Mouse (Mus musculus) layer of hippocampus, postnatal 14 days (tissue): ENCODE measurements around the gene Rsph3b. TPM values are rescaled to one million over a fixed set of nuclear protein-coding genes. Genes with fewer than 3 reads are reported as not detected.
"Not testable (repeated sequence)": the region's sequence is repeated elsewhere in the genome, so short reads cannot be mapped to it uniquely, and the experiment has no call there.

Source experiments
- DNase-seq, 2 experiments: peaks; one replicate each; pipeline ENCODE4 v3.0.0; 2021 to 2022; ENCODE audit warnings: low spot score in 2 of 2, mixed read lengths in 1 of 2
- long read RNA-seq, 2 experiments: library from polyadenylated mRNA; stranded (forward); transcript quantifications; one replicate each; pipeline ENCODE4 v2.0.0; 2021
- total RNA-seq, 2 experiments: library from RNA; stranded (reverse); gene quantifications; 2 replicates each; pipeline ENCODE4 v1.2.3; 2021

The Rsph3b gene
- 10 to 100 TPM; 32.8 to 35.7 TPM for total RNA-seq
- long read RNA-seq, experiment 1, transcript Rsph3b-202 (8 exons, 2,243 nt) = major isoform, 13 of 21 reads
- long read RNA-seq, experiment 1, partial matches to known transcripts = 3 of 21 reads
- long read RNA-seq, experiment 1, other reads (novel, unspliced or antisense) = 5 of 21 reads
- long read RNA-seq, experiment 2, transcript Rsph3b-202 (8 exons, 2,243 nt) = major isoform, 13 of 18 reads
- long read RNA-seq, experiment 2, partial matches to known transcripts = 3 of 18 reads
- long read RNA-seq, experiment 2, other reads (novel, unspliced or antisense) = 2 of 18 reads

DNA sequence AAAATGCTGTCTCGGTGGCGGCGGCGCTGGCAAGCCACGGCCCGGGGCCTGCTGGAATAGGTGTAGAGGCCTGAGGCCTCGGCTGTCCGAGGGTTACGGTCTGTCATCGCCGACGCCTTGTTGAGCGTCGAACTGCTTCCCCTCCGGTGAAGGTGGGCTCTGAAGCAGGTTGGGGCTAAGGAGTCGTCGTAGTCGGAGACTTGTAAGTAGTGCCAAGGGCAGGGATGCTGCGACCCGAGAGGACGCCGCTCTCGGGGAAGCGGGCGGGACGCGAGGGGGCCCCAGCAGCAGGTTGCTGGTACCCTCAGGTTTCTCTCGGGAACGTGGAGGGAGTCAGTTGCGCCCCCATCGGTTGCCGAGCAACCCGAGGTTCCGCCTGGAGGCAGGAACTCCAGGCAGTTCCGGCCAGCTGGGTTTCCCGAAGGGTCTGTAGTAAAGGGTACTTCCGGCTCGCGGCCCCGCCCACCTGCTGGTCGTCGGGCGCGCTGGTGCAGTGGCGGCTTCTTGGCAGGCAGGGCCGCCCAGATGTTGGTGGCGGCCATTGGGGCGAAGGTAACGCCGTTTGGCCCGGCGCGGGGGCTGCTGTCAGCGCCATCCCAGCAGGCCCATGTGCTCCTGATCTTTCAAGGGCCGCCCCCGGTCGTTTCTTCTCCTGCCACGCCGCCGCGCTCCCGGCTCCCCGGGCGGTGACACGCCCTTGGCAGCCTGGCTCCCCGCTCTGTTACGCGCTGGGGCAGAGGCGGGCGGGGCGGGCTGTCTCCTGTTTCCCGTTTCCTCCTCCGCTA, at the start of gene Rsph3b:
Gene Rsph3b, minus strand, starts transcription at position 699 of the 785 bp plus-strand sequence.
- peak; percentile 82 to 85 for DNase-seq

- not testable (repeated sequence) for DNase-seq
These were observed 49.5 kb upstream of the Rsph3b start for GRCm38 (mm10) chr17:6997778-6998490.

DNA sequence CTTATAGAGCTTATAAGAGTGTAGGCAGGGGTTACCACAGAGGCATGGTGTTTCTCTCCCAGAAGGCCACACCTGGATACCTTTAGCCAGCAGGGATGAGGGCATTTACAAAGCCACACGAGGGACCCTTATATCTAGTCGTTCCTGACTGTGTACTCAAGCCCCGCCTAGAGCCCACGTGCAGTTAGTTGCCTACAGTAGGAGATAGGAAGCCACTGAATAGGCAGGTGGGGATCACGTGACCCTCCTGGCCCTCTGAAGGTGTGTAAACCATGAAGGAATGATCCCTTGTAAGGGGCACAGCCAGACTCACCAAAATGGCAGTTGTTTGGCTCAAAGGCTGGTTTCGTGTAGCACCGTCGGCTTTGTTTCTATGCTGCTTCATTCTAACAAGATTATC, 48.3 kb upstream of the Rsph3b start:
- DNase-seq = not testable (repeated sequence)

DNA sequence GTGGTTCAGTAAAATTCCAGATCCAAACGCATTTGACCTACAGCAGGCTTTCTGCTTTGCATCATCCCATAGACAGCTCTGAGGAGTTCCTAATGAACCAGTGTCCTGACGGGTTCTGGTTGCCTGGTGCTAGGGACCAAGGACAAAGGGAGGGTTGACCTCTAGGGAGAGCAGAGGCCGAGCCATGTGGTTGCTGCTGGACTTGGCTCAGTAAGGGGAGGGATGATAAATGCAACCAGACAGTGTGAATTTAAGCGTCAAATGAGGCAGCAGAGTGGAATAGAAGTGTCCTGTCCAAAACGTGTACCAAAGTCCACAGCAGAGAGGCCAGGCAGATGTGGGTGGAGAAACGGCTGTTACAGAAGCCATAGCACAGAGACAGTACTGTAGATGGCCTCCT, 47.0 kb upstream of the Rsph3b start:
- not testable (repeated sequence) for DNase-seq

DNA sequence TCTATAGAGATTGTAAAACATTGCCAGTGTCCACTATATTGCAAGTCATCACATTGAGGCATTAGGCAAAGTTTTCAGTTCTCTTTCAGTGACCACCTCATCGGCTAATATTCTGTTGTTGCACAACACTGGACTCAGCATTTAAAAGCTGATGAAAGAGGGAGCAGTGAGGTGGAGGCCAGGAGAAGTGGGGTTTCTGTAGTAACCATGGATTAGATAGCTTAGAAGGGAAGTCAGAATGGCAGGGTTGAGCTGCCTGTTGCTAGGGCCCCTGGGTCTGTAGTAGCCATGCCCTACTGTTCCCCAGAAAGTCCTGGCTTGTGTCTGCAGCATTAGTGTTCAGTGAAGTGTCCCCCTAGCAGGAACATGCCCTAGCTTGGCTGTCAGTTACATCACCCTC, 37.6 kb upstream of the Rsph3b start:
- DNase-seq = not testable (repeated sequence)

GRCm38 (mm10) chr17:6980144-6980543, 31.7 kb upstream of the Rsph3b start:
- DNase-seq = not testable (repeated sequence)

GRCm38 (mm10) chr17:6979380-6979779, 30.9 kb upstream of the Rsph3b start:
- not testable (repeated sequence) for DNase-seq

DNA sequence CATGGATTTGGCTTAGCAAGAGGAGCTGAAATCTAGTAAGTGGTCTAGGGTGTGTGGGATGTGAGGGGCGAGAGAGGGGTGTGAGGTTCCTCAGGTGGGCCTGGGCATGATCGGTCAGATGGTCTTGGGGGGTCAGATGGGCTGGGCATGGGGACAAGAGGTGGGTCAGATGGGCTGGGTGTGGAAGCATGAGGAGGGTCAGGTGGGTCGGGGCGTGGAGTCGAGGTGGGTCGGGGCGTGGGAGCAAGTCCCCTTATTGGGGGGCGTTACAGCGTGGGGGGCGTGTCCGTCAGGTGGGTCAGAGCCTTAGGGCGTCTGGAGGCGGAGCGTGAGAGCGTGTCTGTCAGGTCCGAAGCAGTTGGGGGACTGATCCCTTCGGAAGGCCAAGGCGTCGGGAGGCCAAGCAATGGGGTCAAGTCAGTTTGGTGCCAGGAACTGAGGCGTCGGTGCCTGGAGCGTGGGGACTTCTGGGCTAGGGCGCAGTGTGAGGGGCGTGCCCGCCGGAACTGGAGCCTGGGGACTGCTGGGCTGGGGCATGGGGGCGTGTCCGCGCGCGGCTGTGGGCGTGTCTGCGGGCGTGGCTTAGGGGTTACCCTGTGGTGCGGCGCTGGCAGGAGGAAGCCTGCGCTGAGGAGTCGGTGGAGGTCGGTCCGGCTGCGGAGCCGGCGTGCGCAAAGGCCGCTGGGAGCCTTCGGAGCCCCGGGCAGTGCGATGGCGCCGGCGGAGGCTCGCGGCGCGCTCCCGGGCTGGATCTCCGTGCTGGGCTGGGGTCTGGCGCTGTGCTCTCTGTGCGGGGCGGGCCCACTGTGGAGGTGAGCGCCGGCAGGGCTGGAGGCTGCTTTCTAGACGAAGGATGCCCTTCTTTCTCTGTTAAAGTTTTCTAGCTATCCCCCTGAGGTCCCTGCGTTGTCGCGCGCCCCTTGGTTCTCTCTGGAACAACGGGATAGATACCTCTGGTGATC, 30.1 kb upstream of the Rsph3b start, which contains the start of gene Gm49721:
Gene Gm49721, plus strand, starts transcription at position 618 of the 962 bp plus-strand sequence.
- peak; percentile 40 to 47 for DNase-seq

- not testable (repeated sequence) for DNase-seq
These were observed 26.5 kb upstream of the Rsph3b start for GRCm38 (mm10) chr17:6974985-6975384.

DNA sequence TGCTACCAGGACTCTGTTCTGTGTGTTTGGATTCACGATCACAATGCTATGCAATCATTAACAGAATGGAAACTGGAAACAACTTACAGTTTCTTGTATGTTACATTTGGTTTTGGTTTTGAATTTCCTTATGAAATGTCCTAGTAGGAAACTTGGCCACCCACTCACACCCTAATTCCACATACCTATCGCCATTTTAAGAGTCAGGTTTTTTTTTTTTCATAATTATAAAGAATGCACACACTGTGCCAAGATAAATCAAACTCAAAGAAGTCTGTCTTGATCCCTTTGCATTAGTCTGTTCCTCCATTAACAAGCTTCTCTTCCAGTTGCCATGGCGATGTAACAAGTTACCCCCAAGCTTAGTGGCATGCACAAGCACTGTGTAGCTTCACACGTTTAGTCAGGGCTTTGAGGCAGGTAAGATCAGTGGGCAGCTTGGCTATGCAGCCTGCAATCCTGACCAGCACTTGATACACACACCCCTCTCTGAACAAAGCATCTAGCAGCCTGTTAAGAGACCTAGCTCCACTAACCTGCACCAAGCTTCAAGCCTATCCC, 24.4 kb upstream of the Rsph3b start:
- not testable (repeated sequence) for DNase-seq

GRCm38 (mm10) chr17:6971238-6971637, 22.8 kb upstream of the Rsph3b start:
- not testable (repeated sequence) for DNase-seq

- not testable (repeated sequence) for DNase-seq
These were observed 21.9 kb upstream of the Rsph3b start, which contains the start of gene Rnaset2b for GRCm38 (mm10) chr17:6970334-6970733. Gene Rnaset2b (plus strand): TSS chr17:6970634.

DNA sequence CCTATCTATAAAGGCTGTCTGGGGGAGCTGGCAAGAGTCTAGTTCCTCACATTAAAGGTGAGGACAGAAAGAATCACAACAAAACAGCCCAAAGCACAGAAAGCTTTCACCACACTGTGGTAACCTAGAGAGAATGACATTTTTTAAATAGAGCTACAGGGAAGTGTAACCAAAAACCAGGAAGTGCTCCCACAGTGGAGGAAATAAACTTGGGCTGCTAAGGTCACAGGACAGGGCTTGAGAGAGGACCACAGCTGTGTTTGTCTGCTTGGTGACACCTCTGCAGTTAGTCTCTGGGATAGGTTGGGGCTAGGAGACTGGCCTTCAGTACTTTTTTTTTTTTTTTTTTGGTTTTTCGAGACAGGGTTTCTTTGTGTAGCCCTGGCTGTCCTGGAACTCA, 19.2 kb upstream of the Rsph3b start:
- not testable (repeated sequence) for DNase-seq

DNA sequence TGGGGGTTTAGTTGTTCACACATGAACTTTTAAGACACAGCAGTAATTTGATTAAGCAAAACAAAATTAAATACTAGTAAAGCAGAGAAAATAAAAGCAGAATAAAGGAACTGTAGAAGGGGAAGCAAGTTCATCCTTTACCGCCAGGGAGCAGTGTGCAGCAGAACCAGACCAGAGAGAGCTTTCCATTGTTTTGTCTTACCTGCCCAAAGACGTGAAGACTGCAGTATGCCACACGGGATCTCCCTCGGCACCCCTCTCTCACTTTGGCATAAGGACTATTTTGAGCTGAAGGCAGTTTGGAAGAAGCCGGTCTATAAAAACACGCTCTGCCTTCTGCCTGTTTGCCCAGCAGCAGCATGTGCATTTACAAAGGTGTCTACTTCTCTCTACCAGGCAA, 16.9 kb upstream of the Rsph3b start:
- peak in 1 of 2 experiments; percentile 17 for DNase-seq

GRCm38 (mm10) chr17:6962936-6963335, 14.5 kb upstream of the Rsph3b start:
- DNase-seq = not testable (repeated sequence)

DNA sequence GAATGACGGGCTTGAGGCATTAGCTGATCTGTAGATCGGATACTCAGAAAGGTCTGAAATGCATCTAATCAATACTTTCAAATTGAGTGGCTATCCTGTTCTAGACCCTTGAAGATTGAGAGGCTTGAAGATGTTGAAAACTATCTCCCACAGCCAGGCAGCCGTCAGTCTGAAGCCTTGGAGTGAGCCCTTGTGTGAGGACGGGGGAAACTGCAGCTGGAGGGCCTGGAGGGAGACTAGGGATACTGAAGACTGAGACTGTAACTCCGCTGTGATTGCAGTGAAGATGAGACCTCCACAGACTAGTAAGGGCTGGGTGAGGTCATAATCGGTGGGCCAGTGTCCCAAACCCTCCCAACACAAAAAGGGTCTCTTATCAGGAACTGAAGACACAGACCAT, 13.9 kb upstream of the Rsph3b start:
- DNase-seq = not testable (repeated sequence)

- peak; percentile 32 to 68 for DNase-seq
These were observed 12.9 kb upstream of the Rsph3b start for GRCm38 (mm10) chr17:6961181-6962000.

GRCm38 (mm10) chr17:6960776-6961175, 12.3 kb upstream of the Rsph3b start, which contains the start of gene Tagap1:
Gene Tagap1 (minus strand): TSS chr17:6961156.
- DNase-seq = peak; percentile 18 to 56

DNA sequence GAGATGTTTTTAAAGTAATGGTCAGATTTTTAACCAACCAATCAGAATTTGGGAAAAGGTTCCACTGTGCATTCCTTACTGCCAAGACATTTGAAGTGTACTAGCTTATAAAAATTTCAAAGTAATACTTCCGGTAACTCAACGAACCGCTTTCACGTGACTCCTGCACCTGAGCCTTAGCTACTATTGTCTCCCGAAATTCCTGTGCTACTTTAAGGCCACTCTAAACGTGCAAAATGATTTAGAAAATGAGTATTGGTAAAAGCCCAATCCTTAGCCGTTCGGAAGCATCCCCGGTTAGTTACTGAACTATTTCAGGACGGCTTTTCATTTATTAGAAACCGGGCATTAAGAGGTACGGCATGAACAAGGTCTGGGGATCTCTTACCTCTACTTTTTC, 11.9 kb upstream of the Rsph3b start:
- not testable (repeated sequence) for DNase-seq
